Mouse (Mus musculus) ES-E14 (cell line): ENCODE results near the gene Dtnb. TPM values are rescaled to one million over a fixed set of nuclear protein-coding genes. Genes with fewer than 3 reads are reported as not detected.
A peak's percentile ranks its signal among the peaks of the same experiment; 100 is the strongest.

Experiments used
- DNase-seq: peaks from one replicate; pipeline ENCODE4 v3.0.0-alpha.2; 2013; ENCODE audit warnings: low read depth, low spot score
- H3K27ac ChIP-seq: 2 replicates; pipeline ENCODE4 v1.5.1; 2012; ENCODE audit warnings: low read depth, mild to moderate bottlenecking, low read length, moderate library complexity, mixed read lengths; ENCODE audit not compliant: poor library complexity, insufficient read depth, severe bottlenecking
- H3K36me3 ChIP-seq: 2 replicates; pipeline ENCODE4 v1.6.1; 2012; ENCODE audit warnings: mild to moderate bottlenecking, low read length, moderate library complexity, mixed read lengths; ENCODE audit not compliant: control insufficient read depth, poor library complexity, insufficient read depth, severe bottlenecking
- H3K4me1 ChIP-seq, 2 experiments: fragments of 150-350 bp in 1 of 2; sonication (generic) in 1 of 2; 2 replicates each; pipeline ENCODE4 v1.6.1; 2012; ENCODE audit warnings: low read length in 2 of 2, mild to moderate bottlenecking in 1 of 2, mixed read lengths in 1 of 2; ENCODE audit not compliant: control insufficient read depth in 2 of 2, insufficient read depth in 2 of 2, poor library complexity in 1 of 2
- H3K4me3 ChIP-seq, 2 experiments: fragments of 150-350 bp in 1 of 2; sonication (generic) in 1 of 2; 2 replicates each; pipeline ENCODE4 v1.5.1; 2012; ENCODE audit warnings: low read length in 2 of 2, low read depth in 1 of 2, mild to moderate bottlenecking in 1 of 2, mixed read lengths in 1 of 2; ENCODE audit not compliant: insufficient read depth in 1 of 2, poor library complexity in 1 of 2, severe bottlenecking in 1 of 2
- H3K9ac ChIP-seq: 2 replicates; pipeline ENCODE4 v1.6.1; 2012; ENCODE audit warnings: low read depth, mild to moderate bottlenecking, low read length, mixed read lengths; ENCODE audit not compliant: poor library complexity, insufficient read depth, severe bottlenecking
- H3K9me3 ChIP-seq: fragments of 150-350 bp; sonication (generic); 2 replicates; pipeline ENCODE4 v1.6.1; 2012; ENCODE audit warnings: low read depth, mild to moderate bottlenecking, low read length; ENCODE audit not compliant: control insufficient read depth, insufficient read depth
- CHD2 ChIP-seq: IDR thresholded peaks from 2 replicates; pipeline ENCODE4 v1.6.1; 2014; ENCODE audit warnings: mild to moderate bottlenecking, low read depth, low read length, inconsistent platforms
- HCFC1 ChIP-seq: IDR thresholded peaks from 2 replicates; pipeline ENCODE4 v1.6.1; 2012; ENCODE audit warnings: low read length, inconsistent platforms, borderline replicate concordance; ENCODE audit not compliant: insufficient read depth
- MAFK ChIP-seq: IDR thresholded peaks from 2 replicates; pipeline ENCODE4 v1.6.1; 2014; ENCODE audit warnings: mild to moderate bottlenecking, low read depth, low read length, inconsistent platforms; ENCODE audit not compliant: insufficient read depth
- ZC3H11A ChIP-seq: IDR thresholded peaks from 2 replicates; pipeline ENCODE4 v1.6.1; 2012; ENCODE audit warnings: low read depth, mild to moderate bottlenecking, inconsistent platforms, low read length, borderline replicate concordance
- ZNF384 ChIP-seq: IDR thresholded peaks from 2 replicates; pipeline ENCODE4 v1.6.1; 2012; ENCODE audit warnings: low read depth, low read length, inconsistent platforms
- in situ Hi-C, 2 experiments: fragments of 600-800 bp; cut with MboI; formaldehyde crosslinking; loops; one replicate each; pipeline ENCODE4 v1.15.1; 2025; ENCODE audit warnings: low sequenced_read_pairs in 2 of 2, inconsistent platforms in 1 of 2; ENCODE audit not compliant: unreplicated experiment in 2 of 2
- total RNA-seq: library from RNA; depleted of rRNA; stranded (reverse); fragments of 300-350 nt; gene quantifications from 2 replicates; pipeline ENCODE4 v1.2.3, GENCODE M21; 2012

The Dtnb gene
- total RNA-seq, 1 experiment = 31.2 TPM

DNA sequence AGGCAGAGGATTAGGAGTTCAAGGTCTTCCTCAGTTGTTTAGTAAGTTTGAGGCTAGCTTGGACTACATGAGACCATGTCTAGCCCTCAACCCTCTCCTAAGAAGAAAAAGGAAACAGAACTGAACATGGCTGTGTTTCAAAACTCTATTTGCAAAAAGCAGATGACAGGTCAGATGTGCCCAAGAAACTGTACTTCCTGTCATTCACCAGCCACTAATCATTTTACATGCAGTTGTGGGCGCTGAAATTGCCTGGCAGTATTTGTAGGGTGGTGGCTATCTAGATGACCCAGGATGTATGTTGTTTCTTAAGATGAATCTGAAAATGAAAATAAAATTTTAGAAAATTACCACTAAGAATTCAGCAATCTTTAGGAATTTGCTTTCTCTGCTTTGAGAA is 14.8 kb downstream of the Dtnb start:
- in situ Hi-C loops = no loop called here
- no peaks in the 10 kb centered on the region for H3K9me3 ChIP-seq
- no peak for DNase-seq
- 0 out of 4 replicates have a peak, but pooled peaks cover 0 to 2% of the 10 kb centered on the region in 2 experiments for H3K4me1 ChIP-seq
- H3K4me3 ChIP-seq = no peak overlapping the region
- peaks cover 12% of the 10 kb centered on the region for H3K36me3 ChIP-seq
- no peak overlapping the region for H3K27ac ChIP-seq
- TF ChIP-seq ZC3H11A (no peak), ZNF384 (no peak), CHD2 (no peak), MAFK (no peak), HCFC1 (no peak)
- H3K9ac ChIP-seq = no peak overlapping the region

DNA sequence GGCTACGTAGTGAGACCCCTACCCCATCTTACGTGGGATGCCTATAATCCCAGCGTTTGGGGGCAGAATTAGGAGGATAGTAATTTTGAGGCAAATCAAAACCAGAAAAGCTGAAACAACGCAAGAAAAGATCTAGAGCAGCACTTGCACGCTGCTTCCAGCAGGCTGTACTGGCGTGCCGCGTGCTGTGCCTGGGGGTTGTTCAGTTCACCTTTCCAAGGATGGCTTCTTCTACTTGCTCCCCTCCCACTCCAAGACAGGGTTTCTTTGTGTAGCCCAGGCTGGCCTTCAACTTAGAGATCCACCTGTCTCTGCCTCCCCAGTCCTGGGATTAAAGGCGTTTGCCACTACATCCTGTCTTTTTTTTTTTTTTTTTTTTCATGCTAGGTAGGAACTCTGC is 17.9 kb downstream of the Dtnb start:
- DNase-seq = no peak
- Histone ChIP-seq H3K9me3 (no peaks in the 10 kb centered on the region), H3K9ac (no peak overlapping the region), H3K36me3 (peaks cover 12% of the 10 kb centered on the region), H3K4me1 (no peaks in the 10 kb centered on the region), H3K27ac (no peak overlapping the region), H3K4me3 (no peak overlapping the region)
- no peak for TF ChIP-seq MAFK
- peak; percentile 77 for TF ChIP-seq ZNF384
- no peak for TF ChIP-seq CHD2
- TF ChIP-seq HCFC1 = no peak
- no peak for TF ChIP-seq ZC3H11A
- in situ Hi-C loops = no loop called here

DNA sequence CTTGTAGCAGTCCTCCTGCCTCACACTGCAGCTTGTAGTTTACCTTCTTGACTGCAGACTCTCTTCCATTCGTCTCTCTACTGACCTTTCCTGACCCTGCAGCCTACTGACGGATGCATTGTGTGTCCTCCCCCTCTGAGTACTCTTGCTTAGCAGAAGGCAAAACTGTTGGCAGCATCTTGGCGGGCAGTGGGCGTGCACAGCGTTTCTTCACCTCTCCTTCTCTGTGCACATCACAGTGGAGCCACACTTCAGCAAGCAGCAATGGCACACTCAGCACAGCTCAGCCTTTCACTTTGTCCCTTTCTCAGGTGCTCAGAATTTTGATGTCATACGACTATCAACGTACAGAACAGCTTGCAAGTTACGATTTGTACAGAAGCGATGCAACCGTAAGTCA is 19.4 kb downstream of the Dtnb start:
- Histone ChIP-seq H3K36me3 (peaks cover 13% of the 10 kb centered on the region), H3K9me3 (no peaks in the 10 kb centered on the region), H3K27ac (no peak overlapping the region), H3K4me1 (peaks cover 0 to 3% of the 10 kb centered on the region in 2 experiments; a peak in 1 of 4 replicates), H3K4me3 (no peak overlapping the region), H3K9ac (no peak overlapping the region)
- in situ Hi-C loops = no loop called here
- no peak for DNase-seq
- no peak for TF ChIP-seq HCFC1

DNA sequence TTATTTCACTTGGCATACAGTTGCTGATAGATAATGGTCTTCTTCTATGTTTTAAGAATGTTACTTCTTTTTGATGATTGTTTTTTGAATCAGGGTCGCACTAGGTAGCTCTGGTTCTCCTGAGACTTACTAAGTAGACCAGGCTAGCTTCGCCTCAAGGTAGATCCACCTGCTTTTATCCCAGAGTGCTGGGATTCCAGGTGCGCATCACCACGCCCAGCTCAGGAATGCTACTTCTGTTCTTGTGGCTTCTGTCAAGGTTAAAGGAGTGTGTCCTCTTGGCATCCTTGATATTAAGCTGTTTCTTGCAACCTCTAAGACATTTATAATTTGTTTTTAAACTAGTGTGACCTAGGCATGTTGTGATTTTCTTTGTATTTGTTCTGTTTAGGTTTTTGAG is 30.6 kb downstream of the Dtnb start:
- TF ChIP-seq ZC3H11A (no peak), CHD2 (0 out of 2 replicates have a peak, but pooled peaks have one; percentile 12)
- H3K36me3 ChIP-seq = peaks cover 8% of the 10 kb centered on the region; the same call in 1 of the 2 replicates
- DNase-seq = peak; percentile 63
- H3K9ac ChIP-seq = no peak overlapping the region
- no peak overlapping the region for H3K4me3 ChIP-seq
- H3K9me3 ChIP-seq = no peaks in the 10 kb centered on the region
- H3K27ac ChIP-seq = no peak overlapping the region; the same call in 1 of the 2 replicates
- H3K4me1 ChIP-seq = peaks cover 12 to 31% of the 10 kb centered on the region in 2 experiments
- in situ Hi-C loops = no loop called here

DNA sequence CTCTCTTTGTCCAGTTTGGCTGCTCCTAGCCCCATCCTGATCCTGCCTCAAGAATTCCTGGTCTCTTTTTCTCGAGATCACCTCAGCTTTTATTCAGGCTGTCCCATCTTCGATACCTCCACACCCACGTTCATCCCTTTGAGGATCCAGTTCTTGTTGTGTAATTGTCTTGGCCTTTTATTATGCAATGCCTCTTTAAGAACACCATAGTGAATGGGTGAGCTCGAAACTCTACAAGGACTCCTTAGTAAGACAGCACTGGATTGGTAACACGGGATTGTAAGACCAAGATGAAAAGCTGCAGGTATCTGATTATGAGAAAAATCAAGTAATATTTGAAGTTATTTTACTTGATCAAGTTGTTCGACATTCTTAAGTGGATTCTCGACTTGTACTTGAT is 34.0 kb downstream of the Dtnb start:
- in situ Hi-C loops = no loop called here
- TF ChIP-seq CHD2 (peak; percentile 69), MAFK (no peak), ZNF384 (no peak)
- Histone ChIP-seq H3K9me3 (no peaks in the 10 kb centered on the region), H3K4me1 (peaks cover 8 to 31% of the 10 kb centered on the region in 2 experiments), H3K9ac (no peak overlapping the region), H3K27ac (peak overlapping the region; percentile 95), H3K4me3 (peak overlapping the region in 1 of 2 experiments; percentile 12; a peak in 1 of 4 replicates), H3K36me3 (no peaks in the 10 kb centered on the region)
- DNase-seq = peak; percentile 56
